Mouse (Mus musculus) C2C12 (cell line): ENCODE measurements around the gene Pts.

ENCODE experiments used
- CEBPB ChIP-seq: IDR thresholded peaks from one replicate; pipeline ENCODE4 v1.6.1; 2011; ENCODE audit warnings: low read depth, mild to moderate bottlenecking, control low read depth, moderate library complexity
- CTCF ChIP-seq: IDR thresholded peaks from one replicate; pipeline ENCODE4 v1.5.1; 2011; ENCODE audit not compliant: control insufficient read depth, insufficient read depth, insufficient read length
- FOSL1 ChIP-seq: IDR thresholded peaks from one replicate; pipeline ENCODE4 v1.8.0; 2011; ENCODE audit warnings: mild to moderate bottlenecking, low read length; ENCODE audit not compliant: poor library complexity, insufficient read depth, severe bottlenecking
- MAX ChIP-seq: IDR thresholded peaks from one replicate; pipeline ENCODE4 v1.6.1; 2011; ENCODE audit warnings: mild to moderate bottlenecking, control low read depth
- MYOD1 ChIP-seq: IDR thresholded peaks from one replicate; pipeline ENCODE4 v1.6.1; 2011; ENCODE audit warnings: low read depth; ENCODE audit not compliant: control insufficient read depth, insufficient read length
- MYOG ChIP-seq: IDR thresholded peaks from one replicate; pipeline ENCODE4 v1.6.1; 2011; ENCODE audit not compliant: control insufficient read depth, insufficient read length; ENCODE audit errors: extremely low read depth
- USF1 ChIP-seq: IDR thresholded peaks from one replicate; pipeline ENCODE4 v1.6.1; 2011; ENCODE audit warnings: low read depth, mild to moderate bottlenecking, control low read depth, moderate library complexity

DNA sequence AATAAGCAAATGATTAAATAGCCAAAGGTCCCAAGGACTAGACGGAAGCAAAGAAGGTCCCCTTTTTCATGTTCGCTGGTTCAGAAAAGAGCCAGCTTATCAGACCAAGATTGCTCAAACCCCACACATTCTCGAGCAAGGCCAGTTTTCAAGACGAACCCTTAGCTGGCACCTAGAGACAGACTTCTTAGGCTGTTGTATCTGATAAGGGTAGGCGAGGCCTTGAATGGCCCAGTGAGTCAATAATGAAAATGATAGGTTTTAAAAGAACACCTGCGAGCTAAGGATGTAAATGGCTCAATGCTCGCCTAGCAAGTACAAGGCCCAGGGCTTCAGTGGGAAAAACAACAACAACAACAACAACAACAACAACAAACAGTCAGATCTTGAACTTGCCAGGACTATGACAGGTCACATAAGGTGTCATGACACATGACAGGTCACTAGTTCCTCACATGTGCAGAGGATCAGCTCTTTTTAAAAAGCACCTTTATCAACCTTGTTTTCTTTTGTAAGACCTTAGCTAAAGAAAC, 8.1 kb upstream of the Pts start:
- TF ChIP-seq CEBPB (no peak), CTCF (no peak), USF1 (no peak), MAX (no peak), FOSL1 (no peak), MYOG (no peak), MYOD1 (no peak)
